Mouse (Mus musculus) embryo, embryonic 9.5 days (tissue): ENCODE data around the gene Prorsd1.
"Not testable (repeated sequence)": the region's sequence is repeated elsewhere in the genome, so short reads cannot be mapped to it uniquely, and the experiment has no call there.

Experiments used
- DNase-seq: peaks from one replicate; pipeline ENCODE4 v3.0.0-alpha.2; 2017; ENCODE audit errors: extremely low spot score

Gene Prorsd1

GRCm38 (mm10) chr11:29514682-29515412 lies at the start of gene Prorsd1:
Gene Prorsd1, minus strand, starts transcription at chr11:29515033.
- DNase-seq, result peak; percentile 92

GRCm38 (mm10) chr11:29563406-29563805 lies 48.6 kb upstream of the Prorsd1 start:
- DNase-seq, result no peak

- DNase-seq, result no peak
These were observed 46.2 kb upstream of the Prorsd1 start for GRCm38 (mm10) chr11:29560990-29561389.

- no peak for DNase-seq
These were observed 45.6 kb upstream of the Prorsd1 start for GRCm38 (mm10) chr11:29560452-29560851.

GRCm38 (mm10) chr11:29549425-29549778 lies 34.6 kb upstream of the Prorsd1 start:
- DNase-seq, result no peak

GRCm38 (mm10) chr11:29548504-29549424 lies 33.9 kb upstream of the Prorsd1 start:
- DNase-seq, result no peak

- peak; percentile 91 for DNase-seq
These were observed 33.1 kb upstream of the Prorsd1 start, which contains the start of the genes Clhc1 and Rps27a for GRCm38 (mm10) chr11:29547752-29548503. Gene Clhc1, plus strand, starts transcription at chr11:29547950. Gene Rps27a, minus strand, starts transcription at chr11:29548109.

GRCm38 (mm10) chr11:29547249-29547751 lies 32.5 kb upstream of the Prorsd1 start:
- DNase-seq, result no peak

- no peak for DNase-seq
These were observed 31.9 kb upstream of the Prorsd1 start for GRCm38 (mm10) chr11:29546762-29547161.

- not testable (repeated sequence) for DNase-seq
These were observed 31.5 kb upstream of the Prorsd1 start for GRCm38 (mm10) chr11:29546297-29546696.

- not testable (repeated sequence) for DNase-seq
These were observed 30.4 kb upstream of the Prorsd1 start for GRCm38 (mm10) chr11:29545150-29545752.

- DNase-seq, result peak; percentile 11
These were observed 29.6 kb upstream of the Prorsd1 start for GRCm38 (mm10) chr11:29544225-29544945.

GRCm38 (mm10) chr11:29538201-29538600 lies 23.4 kb upstream of the Prorsd1 start:
- no peak for DNase-seq

GRCm38 (mm10) chr11:29525988-29526794 lies 11.4 kb upstream of the Prorsd1 start, which contains the start of gene Mtif2:
Gene Mtif2, plus strand, starts transcription at chr11:29526408.
- DNase-seq, result peak; percentile 88

GRCm38 (mm10) chr11:29514325-29514681 lies 530 bp downstream of the Prorsd1 start:
- DNase-seq, result peak; percentile 8

- no peak for DNase-seq
These were observed 1.9 kb downstream of the Prorsd1 start for GRCm38 (mm10) chr11:29512818-29513535.

- no peak for DNase-seq
These were observed 5.4 kb downstream of the Prorsd1 start for GRCm38 (mm10) chr11:29509421-29509820.

GRCm38 (mm10) chr11:29504899-29505625 lies 9.8 kb downstream of the Prorsd1 start:
- no peak for DNase-seq
